Mouse (Mus musculus) induced T-regulatory cell, adult 2 months (primary cell): ENCODE measurements around the gene Col10a1.
"Not testable (repeated sequence)": the region's sequence is repeated elsewhere in the genome, so short reads cannot be mapped to it uniquely, and the experiment has no call there.

ENCODE experiments used
- DNase-seq: peaks from one replicate; pipeline ENCODE4 v3.0.0-alpha.2; 2012; ENCODE audit warnings: low read depth

Col10a1 gene

DNA sequence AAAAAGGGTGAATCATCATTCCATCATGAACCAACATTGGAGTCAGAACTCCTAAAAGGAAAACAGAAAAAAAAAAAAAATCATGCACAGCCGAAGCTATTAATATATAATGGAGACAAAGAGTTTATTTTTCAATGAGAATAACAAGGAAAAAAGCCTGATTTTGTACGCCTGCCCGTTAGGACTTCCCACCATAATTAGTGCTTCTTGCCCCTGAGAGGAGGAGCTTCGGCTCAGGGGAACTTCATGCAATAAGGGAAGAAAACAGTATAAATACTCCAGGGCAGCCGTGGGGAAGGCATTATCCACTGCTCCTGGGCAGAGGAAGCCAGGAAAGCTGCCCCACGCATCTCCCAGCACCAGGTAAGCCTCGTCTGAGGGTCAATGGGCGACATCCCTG, at the start of gene Col10a1:
Gene Col10a1 (plus strand): TSS at position 301 of the 400 bp plus-strand sequence.
- DNase-seq = no peak

DNA sequence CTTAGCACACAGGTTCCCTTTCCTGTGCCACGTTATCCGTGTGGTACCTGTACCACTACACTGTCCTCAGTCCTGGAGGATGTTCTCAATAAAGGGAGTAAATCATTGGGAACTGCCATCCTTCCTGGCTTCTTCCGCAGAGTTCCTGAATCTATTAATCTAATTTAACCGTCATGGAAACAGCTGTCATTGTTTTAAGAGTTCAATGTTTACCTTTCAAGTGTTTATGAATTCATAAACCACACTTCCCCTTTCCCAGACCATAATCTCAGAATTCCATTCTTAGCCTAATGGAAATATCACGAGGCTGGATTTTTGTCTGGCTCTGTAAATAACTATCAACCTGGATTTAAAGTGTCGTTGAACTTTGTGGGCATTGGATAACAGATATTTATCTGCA, 48.8 kb upstream of the Col10a1 start:
- DNase-seq = no peak

DNA sequence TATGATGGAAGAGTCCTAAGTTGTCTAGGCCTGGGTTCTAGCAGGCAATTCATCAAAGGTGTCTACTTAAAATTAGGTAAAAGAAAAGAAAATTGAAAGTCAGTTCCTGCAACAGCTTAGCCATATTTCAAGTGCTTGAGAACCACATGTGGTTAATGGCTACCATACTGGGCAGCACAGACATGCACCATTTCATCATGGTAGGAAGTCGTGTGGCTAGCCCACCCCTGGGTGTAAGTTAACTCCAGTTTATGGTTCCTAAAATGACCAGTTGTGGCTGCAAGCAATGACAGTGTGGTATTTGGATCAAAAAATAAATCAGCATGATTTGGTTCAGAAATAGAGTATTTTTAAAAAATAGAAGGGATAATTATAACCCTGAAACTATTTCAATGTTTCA, 47.9 kb upstream of the Col10a1 start:
- no peak for DNase-seq

DNA sequence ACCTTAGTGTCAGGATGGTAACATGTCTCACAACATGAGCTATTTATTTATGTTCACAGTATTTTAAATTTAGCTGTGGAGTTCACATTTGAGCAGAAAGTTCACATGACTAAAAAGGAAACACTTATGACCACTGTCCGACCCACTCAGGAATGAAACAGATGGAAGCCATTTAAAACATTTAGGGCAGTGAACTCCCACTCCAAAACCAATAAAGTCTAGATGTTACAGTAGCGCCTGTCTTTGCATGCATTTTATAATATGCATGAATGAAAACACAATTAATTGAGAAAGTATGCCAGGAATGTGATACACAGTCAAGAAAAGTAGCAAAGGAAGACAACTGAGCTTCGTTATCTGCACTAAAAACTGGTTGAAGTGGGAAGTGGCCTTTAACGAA, 37.6 kb upstream of the Col10a1 start:
- DNase-seq = no peak

DNA sequence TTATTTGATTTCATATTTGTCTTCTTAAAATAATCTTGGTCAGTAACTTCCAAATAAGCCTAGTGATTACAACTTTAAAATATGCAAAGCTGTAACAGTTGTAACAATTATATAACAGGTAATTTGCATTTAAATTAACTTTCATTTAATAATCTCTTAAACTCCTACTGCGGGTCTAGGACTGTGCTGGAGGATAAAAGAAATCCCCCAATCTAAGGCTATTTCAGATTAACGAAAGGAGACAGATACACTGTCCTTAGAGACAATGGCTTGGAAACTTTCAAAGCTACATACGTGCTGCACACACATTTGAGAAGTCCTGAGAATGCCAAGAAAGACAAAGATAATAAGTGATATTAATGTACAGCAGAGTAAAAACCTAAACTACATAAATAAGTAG, 31.5 kb upstream of the Col10a1 start:
- no peak for DNase-seq

DNA sequence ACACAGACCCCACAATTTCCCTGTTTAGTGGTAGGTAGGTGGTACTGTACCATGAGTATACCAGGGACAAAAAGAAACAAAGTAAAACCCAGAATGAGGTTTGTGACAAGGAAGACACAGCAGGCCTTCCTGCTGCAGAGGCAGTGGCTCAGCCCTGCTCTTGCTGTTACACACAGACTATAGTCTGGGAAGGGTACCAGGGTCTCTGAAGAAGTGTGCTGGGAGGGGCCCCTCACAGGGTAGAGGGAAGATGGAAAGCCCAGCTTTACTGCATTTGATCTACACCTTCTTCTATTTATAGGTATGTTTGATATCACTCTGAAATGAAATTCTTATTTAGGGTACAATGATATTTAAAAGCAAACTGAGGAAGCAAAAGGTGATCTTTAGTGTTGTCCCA, 26.0 kb upstream of the Col10a1 start:
- no peak for DNase-seq

DNA sequence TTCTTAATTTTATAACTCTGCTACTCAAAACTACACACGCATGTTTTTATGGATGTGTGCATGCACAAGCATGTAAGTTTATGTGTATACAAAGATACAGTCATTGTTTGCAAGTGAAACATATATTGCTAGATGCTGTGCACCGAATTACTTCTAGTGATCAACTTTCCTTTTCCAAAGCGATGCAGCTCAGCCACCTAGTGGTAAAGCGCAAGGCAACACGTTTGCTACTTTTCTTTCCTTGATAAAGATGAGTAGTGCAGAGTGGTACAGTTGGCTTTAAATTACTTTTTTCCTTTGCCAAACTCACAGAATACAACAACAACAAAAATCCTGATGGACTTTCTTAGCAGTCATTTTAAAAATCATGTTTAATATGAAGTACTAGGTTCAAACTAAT, 21.6 kb upstream of the Col10a1 start:
- peak; percentile 17 for DNase-seq

DNA sequence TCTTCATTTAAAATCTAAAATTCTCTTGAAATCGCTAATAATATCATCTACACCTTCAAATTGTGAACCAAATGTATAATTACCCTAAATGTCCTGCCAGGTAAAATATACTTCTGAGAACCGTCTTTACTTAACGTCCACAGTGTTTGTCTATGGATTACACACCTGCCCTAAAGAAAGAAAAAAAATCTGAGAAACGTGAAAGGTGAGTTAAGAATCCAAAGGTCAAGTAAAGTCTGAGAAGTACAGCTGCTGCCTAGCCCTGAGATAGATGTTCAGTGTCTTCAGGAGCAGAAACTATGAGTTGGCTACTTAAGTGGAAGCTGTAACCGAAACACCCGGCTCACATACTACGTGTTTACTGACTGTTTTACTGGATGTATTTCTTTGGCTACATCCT, 16.4 kb upstream of the Col10a1 start:
- DNase-seq = no peak

DNA sequence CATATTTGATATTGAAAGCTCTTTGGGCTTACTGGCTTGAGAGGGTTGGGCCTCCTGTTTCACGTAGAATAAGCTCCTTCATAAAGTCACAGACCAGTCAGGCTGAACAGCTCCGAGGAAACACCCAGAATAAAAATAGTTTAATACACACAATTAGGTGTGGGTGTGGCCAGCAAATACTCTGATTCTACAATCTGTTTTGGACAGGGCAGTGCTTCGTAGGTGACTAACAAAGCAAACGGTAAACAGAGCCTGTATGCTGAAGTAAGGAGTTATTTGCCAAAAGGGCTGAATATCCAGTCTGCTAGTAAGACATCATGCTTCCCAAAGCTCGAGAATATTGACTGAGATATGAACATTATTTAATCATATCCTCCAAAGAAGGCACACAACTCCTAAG, 4.1 kb upstream of the Col10a1 start:
- DNase-seq = no peak

DNA sequence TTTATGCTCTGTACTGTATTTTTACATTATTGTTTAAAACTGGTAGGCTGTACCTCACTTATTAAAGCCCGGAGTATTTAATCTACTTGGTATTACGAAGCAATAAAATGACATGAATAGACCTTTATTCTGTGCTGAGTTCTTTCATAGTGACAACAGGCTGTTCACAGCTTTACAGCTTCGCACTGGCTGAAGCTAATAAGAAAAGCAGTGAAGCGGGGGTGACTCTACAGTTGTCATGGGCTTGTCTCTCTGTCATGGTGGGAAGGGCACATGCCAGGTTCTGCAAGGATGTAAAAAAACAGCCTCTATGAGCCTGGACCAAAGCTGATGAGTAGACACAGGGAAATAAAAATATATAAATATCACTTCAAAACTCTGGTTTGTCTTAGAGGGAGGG, 7.2 kb downstream of the Col10a1 start:
- DNase-seq = no peak

DNA sequence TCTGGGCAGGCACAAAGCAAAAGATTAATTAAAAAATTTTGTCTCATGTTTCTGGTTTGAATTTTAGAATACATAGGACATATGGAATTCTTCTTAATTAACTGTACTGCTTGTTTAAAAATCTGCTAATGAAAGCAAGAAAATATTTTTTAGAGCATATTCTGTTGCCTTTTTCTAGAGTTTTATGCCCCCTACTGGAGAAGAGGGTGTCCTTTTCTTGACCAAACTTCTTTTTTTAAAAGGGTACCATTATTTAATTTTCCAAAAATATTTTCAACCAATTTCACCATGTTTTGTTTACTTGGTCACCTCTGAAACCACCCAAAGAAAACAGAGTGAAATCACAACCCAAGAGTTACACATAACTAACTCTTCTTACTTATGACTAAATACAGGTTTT, 9.5 kb downstream of the Col10a1 start:
- DNase-seq = no peak

DNA sequence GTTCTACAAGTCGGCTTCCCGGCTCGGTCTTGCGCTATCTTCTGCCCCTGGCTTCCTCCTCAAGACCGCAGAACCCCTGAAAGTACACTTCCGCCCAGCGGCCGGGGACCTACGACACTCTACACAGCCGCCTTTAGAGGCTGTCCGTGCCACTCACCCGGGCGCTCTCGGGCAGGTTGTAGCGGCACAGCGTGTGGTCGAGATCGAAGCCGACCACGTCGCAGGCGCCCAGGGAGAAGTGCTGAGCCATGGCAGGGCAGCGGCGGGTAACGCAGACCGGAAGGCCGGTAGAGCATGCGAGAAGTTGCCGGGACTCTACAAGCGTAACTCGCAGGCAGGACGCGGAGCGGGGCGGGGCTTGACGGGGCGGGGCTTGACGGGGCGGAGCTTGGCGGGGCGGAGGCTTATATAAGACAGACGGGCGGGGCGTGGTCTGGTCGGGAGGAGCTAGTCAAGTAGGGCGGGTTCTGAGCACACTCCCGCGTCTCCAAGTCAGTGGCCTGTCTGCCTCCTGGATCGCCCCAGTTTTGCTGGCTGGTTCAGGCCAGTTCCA, 28.5 kb downstream of the Col10a1 start, which contains the start of gene Nt5dc1:
Gene Nt5dc1 (minus strand): TSS at position 349 of the 553 bp plus-strand sequence.
- DNase-seq = peak; percentile 97

DNA sequence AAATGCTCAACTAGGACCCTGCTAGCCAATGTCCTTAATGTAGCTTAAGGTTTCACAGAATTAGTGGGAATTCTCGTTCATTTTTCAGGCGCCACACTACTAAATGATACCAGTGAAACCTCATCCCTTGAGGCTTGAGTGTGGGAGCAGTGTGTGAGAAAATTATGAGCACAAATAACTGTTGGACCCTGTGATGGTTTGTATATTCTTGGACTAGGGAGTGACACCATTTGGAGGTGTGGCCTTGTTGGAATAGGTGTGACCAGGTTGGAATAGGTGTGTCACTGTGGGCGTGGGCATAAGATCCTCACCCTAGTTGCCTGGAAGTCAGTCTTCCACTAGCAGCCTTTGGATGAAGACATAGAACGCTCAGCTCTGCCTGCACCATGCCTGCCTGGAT, 29.0 kb downstream of the Col10a1 start:
- DNase-seq = not testable (repeated sequence)

DNA sequence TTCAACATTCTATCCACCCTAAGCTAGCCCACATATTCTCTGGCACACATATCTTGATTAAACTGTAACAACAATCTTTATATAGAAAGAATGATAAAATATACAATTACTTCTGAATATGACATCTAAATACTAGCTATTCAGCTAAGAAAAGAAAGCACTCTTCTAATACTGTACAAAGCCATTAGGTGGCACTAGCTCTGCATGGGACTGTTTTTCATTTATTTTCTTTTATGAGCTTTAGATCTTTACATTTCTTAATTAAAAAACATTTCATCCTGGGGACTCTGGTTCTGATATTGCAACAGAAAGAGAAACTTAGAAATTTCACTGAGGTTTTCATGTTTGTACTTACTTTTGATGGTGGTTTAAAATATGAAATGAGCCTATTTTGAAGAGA, 42.0 kb downstream of the Col10a1 start:
- no peak for DNase-seq

DNA sequence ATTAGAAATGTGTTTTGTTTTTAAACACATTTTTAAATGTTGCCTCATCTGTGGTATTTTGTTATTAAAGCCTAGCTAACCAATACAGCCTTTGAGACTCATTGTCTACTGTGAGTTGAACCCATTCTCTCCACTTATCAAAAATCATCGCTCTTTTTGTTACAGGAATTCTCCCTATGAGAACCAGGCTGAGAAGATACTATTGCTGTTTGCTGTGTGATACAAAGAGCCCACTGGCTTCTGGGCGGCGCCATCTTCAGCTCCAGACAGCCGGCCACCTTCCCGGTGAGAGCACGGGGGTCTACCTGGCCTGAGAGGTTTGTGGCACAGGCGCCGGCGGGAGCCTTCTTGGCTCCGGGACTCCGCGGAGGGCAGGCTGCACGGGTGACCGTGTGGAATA, 44.4 kb downstream of the Col10a1 start:
- DNase-seq = not testable (repeated sequence)
